Mouse (Mus musculus) kidney, postnatal 25 days (tissue): Measurements from ENCODE around the gene Ncl.

ENCODE experiments used
- DNase-seq, 2 experiments: peaks; one replicate each; pipeline ENCODE4 v3.0.0; 2021; ENCODE audit warnings: mixed read lengths in 2 of 2

Ncl gene

DNA sequence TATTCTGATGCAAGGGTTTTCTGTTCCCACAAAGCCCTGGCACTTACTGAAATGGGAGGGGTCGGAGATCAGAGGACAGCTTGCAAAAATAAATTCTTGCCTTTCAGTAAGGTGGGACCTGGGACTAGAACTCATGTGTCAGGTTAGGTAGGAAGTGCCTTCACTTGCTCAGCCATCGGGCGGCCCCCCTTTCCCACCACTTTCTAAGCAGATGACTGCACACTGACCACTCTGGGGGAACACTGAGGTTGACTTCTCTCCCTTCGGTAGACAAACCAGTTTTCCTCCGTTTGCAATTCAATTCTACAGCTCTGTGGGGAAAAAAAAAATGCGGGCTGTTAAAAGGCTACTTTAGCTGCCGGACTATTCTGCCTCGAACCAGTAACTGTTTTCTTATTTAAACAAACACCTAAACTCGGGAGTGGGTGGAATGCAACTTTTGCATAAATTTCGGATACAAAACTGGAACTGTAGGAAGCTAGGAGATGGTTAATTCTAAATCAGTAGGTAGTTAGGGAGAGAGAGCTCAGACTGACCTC, 47.7 kb downstream of the Ncl start:
- peak in 1 of 2 experiments; percentile 26 for DNase-seq

DNA sequence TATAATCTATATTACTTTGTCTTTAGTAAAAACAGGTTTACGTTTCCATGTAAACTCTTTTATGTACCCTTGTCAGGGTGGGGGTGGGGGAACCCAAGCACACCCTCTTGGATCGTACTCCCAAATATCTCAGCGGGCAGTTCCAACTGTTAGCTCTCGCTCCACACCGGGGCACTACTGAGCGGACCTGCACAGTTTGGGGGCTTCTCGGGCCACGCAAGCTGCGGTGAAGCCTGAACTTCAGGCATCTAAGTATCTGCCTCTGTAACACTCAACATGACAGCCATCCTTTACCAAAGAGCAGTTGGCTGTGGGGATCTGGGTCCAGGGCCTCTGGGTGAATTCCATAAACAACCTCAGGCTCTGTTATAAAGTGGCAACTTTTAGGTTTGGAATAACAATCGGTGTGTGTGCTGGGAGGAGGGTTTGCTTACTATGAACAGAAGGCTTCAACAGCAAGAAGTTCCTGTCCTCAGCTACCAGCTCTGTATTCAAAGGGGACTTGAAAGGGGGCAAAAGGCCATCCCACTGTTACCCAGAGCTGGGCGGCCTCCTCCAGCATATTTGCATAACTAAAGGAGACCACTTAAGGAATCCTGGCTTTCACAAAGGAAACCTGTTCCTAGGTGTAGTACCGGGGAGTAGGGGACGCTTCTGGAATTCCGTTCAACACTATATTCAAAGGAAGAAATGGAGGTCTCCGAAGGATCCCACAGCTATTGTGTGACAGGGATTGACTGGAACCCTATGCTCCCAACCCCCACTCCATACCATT, 48.5 kb downstream of the Ncl start:
- DNase-seq: no peak

- no peak for DNase-seq
Measured at GRCm38 (mm10) chr1:86309270-86309833, 49.8 kb downstream of the Ncl start.

- DNase-seq: no peak
Measured at GRCm38 (mm10) chr1:86307871-86308641, 51.1 kb downstream of the Ncl start.

DNA sequence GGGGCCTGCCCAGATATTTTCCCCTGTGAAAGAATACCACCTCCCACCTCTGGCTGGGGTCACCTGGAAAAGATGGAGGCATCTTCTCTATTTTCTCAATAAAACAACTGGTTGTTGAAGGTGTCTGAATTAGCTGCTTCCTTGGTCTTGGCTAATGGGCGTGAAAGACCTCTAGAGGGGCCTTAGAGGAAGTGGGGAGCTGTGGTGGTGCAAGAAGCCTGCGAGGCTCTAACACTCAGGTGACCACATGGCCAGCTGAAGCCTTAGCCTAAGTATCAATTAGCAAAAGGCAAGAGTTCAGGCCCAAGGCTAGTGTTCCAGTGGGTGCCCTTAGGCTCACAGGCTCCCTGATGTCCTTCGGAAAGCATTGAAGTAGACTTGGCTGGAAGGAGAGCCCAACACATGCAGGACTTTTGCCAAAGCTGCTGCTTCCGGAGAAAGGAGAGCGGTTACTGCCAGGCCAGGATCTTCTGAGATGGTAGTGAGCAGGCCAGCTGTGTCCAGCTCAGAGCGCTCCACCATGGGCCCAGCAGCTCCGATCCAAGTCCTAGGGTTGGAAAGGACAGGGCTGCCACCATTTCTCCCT, 51.9 kb downstream of the Ncl start:
- peak; percentile 53 to 80 for DNase-seq

- DNase-seq: peak; percentile 71 to 84
Measured at GRCm38 (mm10) chr1:86306686-86307085, 52.5 kb downstream of the Ncl start.

GRCm38 (mm10) chr1:86303873-86304250, 55.3 kb downstream of the Ncl start:
- DNase-seq: no peak

GRCm38 (mm10) chr1:86303063-86303872, 55.9 kb downstream of the Ncl start:
- peak; percentile 70 to 87 for DNase-seq

- DNase-seq: no peak
Measured at GRCm38 (mm10) chr1:86302532-86302931, 56.7 kb downstream of the Ncl start, which contains the start of gene B3gnt7. B3gnt7 (plus strand) TSS chr1:86302832.

DNA sequence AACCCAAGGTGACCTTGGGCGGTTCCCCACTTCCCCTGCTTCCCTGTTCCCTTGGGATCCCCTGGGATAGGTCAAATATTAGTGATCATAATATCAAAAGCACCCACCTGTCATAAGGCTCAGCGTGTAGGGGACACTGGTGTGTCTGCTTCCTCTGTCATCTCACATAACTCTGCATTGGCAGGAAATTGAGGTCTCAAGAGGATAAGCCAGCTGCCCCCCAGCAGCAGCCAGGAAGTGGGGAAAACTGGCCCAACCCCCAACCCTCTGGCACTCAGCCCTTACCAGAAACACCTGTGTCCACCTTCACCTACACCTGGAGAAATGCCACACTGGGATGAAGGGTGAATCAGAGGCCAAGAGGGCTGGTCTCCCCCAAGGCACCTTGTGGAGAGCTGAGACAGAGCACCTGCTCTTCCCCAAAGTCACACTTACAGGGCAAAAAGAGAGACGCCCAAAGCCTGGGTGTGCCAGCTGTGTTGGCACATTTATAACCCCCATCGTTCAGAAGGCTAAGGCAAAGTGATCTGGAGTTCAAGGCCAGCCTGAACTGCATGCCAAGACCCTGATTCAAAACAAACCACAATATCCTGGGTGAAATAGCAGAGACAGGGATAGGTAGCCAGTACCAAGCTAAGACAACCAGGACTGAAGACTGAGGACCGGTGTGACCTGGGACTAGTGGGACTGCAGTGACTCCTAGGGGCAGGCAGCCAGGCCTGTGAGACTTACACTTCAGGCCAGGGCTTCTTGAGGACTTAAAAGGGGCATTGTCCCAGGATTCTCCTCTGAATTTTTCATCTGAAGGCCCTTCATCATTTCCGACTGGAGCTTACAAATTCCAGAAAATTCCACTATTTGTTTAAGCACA, 57.7 kb downstream of the Ncl start:
- peak; percentile 25 to 58 for DNase-seq

GRCm38 (mm10) chr1:86300731-86301130, 58.5 kb downstream of the Ncl start:
- DNase-seq: peak in 1 of 2 experiments; percentile 58

- no peak for DNase-seq
Measured at GRCm38 (mm10) chr1:86300093-86300492, 59.1 kb downstream of the Ncl start.
